Mouse (Mus musculus): Measurements from ENCODE around the gene Pogz. TPM values are rescaled to one million over a fixed set of nuclear protein-coding genes. Genes with fewer than 3 reads are reported as not detected.
"Not testable (repeated sequence)": the region's sequence is repeated elsewhere in the genome, so short reads cannot be mapped to it uniquely, and the experiment has no call there.

The Pogz gene
- total RNA-seq, 4 experiments from 2014 or later: 52.5 to 66.4 (median 60.5) TPM

DNA sequence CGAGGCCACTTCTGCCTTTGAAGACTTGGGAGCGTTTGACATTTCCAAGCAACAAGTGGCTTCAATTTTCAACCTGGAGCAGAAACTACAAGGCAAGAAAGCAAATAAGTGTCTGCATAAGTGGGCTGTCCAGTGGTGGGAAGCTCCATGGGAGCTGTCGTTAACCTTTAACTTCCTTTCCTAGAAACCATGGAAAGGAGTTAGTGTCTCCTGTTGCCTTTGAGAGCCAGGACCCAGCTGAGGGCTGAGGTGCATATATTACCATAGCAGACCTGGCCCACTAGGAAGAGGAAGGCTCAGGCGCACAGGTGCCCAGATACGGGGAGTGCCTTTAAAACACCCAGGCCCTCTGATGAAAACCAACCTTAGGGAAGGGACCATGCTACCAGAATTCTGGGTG lies 4.7 kb upstream of the Pogz start:
- no peak for DNase-seq (ENCODE audit: low spot score in 2 of 2)

DNA sequence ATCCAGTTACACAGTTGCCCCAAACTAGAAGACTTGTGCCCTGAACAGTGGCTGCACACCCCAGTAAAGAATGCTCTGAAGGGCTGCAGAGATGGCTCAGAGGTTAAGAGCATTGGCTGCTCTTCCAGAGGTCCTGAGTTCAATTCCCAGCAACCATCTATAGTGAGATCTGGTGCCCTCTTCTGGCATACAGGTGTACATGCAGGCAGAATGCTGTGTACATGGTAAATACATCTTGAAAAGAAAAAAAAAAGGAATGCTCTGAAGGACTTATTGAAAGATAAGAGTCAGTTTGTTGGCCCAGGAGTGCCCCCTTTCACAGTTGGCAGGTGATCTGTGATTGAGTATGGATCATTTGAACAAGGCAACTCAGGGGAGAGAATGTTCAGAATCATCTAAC lies 4.0 kb upstream of the Pogz start:
- DNase-seq (ENCODE audit: low spot score in 2 of 2): no peak

DNA sequence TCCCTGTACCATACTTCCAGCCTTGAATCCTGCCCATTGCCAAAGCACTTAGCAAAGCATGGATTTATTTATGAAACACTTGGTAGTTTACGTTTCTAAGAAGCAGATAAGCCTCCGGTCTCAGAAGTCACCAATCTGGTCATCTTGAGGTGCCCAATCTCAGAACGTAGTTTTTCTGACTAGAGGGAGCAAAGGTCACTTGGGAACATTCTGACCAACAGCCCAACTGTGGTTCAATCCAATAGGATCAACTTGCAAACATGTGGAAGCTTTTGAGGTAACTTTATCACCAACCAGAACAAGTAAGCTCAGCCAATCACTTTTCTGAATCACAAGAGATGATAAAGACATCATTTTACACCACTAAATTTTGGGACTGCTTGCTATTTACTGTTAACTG lies 2.0 kb upstream of the Pogz start:
- DNase-seq (ENCODE audit: low spot score in 2 of 2): no peak

DNA sequence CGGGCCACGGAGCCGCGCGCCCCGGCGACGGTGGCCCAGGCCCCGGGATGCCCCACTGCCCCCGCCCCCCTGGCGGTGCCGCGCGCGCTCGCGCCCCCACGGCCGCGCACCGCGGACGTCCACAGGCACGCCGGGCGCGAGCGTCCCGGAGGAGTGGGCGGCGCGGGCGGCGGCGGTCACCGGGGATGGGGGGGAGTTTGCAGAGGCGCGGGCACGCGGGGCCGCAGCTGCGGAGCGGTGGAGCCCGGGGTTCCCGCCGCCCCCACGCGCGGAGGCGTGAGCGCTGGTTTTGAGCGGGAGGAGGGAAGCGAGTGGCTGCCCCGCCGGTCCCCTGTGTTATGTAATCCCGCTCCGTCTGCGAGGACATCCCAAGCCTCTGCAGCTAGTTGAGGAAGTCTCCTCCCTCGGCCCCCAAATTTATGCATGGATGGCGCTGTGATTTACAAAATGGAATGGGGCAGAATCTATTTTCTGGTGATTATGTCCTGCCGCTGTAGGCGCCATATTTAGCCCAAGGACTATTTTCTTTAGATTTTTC lies 661 bp downstream of the Pogz start:
- peak; percentile 72 to 92 for DNase-seq (ENCODE audit: low spot score in 2 of 2)

DNA sequence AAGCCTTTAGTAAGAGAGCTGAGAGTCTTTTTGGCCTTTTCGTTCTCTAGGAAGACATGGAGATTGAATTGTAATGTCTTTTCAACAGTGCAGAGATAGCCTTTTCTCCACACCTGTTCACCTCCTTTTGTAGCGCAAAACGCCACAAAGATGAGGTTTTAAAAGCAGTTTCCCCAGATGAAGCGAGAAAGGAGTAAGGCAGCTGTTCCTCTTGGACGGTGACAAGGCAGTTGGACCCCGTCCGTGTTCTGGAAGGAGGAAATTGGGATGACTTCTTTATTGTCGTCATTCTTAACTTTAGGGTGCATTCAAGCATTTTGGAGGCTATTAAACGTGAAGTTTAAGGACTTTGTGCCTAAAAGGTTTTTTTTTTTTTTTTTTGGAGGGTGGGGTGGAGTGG lies 1.3 kb downstream of the Pogz start:
- DNase-seq (ENCODE audit: low spot score in 2 of 2): no peak

DNA sequence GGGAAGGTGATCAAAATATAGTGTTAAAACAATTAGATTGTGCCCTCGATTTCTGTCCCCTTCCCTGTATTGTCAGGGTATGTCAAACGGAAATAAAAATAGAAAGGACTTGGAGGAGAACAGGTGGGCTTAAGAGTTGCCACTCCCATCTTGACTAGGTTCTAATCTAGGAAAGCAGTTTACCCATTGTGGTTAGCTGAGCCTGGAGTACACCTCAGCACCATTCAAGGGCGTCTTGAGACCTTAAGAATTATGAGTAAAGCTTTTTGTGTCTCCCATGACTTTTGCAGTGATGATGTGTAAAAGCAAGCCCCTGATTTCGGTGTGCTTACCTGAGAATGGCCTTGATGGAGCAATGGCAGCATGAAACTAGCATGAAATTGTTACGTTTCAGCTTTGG lies 1.7 kb downstream of the Pogz start:
- DNase-seq (ENCODE audit: low spot score in 2 of 2): no peak

DNA sequence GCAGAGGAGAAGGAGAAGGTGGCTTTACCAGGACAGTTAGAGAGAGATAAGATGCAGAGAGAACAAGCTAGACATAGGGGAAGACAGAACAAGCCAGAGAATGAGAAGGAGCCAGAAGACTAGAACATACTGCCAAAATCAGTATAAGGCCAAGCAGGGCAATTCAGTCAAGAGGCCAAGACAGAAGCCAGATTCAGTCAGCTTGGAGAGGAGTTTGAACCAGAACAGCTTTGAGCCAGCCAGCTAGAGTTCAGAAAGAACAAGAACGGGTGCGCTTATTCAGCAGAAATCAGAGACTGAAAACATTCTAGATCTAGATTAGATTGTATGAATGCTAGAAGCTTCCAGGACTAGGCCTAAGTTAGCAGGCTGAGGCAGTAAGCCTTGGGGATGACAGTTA lies 10.0 kb downstream of the Pogz start:
- no peak for DNase-seq (ENCODE audit: low spot score in 2 of 2)

DNA sequence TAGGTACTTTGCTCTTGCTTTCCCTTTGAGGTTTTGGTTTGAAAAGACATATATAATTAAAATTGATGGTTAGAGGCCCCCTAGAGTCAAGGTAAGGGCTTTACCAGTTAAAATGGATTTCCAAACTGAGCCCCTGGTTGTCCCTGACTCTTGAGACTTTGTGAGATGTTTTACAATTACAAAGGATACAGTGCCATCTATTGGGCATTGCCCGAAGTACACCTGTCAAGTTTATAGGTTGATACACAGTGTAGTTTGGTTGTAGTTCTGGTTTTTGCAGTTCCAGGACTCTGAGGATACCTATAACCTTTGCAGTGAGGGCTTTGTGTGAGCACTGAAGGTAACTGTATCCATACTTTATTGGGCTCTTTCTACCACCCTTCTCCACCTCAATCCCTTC lies 12.0 kb downstream of the Pogz start:
- DNase-seq (ENCODE audit: low spot score in 2 of 2): no peak

DNA sequence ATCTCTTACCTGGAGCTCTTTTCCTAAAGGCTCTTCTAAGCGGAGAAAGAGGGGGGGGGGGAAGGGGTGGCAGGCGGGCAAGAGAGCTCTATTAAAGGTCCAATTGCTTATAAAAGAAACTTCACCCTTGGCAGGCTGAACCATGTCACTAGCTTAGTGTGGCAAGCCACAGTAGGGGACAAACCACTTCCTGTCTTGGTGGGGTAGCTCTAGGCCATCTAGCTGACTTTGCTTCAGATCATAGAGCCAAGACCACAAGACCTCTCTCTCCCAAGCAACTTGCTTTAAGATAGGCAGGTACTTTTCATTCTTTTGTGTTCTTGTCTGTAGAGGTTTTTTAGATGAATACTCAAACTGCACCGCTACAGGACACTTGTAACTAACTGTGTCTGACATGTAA lies 14.4 kb downstream of the Pogz start:
- no peak for DNase-seq (ENCODE audit: low spot score in 2 of 2)

DNA sequence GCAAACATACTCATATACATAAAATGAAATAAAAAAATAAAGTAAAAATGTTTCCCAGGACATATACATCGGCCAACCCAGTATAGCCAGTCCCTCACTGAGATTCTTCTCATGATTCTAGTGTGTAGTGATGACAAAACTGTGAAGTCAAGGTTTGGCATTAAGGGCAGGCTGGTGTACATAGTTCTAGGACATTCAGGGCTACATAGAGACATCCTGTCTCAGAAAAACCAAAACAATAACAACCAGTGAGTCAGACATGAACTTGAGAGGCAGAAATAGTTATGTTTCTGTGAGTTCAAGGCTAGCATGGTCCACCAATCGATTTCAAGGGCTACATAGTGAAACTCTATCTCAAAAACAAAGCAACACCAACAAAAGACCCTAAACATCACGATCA lies 14.8 kb downstream of the Pogz start:
- no peak for DNase-seq (ENCODE audit: low spot score in 2 of 2)

DNA sequence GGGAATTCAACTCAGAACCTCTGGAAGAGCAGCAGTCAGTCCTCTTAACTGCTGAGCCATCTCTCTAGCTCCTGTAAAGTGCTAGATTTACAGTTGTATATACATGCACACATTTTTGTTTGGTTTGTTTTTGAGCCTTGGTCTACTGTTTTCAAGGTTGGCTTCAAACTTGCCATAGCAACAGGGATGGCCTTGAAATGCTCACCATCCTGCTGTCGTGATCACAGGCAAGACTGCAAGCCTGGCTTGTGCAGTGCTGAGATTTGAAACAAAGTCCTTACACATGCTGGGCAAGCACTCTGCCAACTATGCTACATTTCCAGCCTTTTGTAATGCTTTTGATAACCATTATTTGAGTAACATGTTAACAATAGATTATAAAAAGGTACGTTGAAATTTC lies 22.1 kb downstream of the Pogz start:
- no peak for DNase-seq (ENCODE audit: low spot score in 2 of 2)

DNA sequence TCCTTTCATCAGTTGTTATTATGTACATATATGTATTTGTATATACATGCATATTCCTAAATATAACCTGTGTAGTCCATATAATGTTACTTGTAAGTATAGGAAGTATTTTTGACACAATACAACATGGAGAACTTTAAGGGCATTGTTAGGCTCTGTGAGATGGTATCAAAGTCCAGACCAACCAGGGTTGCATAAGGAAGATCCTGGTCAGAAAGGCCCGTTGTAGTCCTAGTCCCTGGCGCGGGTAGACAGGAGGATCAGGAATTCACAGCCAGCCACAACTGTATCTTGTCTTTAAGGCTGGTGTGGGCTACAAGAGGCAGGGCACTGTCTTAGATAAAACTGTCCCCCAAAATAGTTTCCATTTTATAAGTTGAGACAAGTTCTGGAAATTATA lies 31.6 kb downstream of the Pogz start:
- DNase-seq (ENCODE audit: low spot score in 2 of 2): no peak

DNA sequence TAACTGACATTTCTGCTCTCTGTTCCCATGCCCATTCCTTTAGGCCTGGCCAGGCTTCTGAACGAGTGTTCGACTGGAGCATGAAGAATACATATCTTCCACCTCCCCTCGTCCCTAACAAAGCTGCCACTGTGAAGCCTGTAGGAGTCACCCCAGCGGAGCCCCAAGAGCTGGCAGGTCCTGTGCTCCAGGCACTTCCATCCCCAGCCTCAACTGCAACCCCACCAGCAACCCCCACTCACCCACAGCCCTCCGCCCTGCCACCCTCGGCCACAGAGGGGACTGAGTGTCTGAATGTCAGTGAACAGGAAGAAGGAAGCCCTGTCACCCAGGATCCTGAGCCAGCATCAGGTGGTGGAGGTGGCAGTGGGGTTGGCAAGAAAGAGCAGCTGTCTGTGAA lies 41.3 kb downstream of the Pogz start:
- DNase-seq (ENCODE audit: low spot score in 2 of 2): no peak

DNA sequence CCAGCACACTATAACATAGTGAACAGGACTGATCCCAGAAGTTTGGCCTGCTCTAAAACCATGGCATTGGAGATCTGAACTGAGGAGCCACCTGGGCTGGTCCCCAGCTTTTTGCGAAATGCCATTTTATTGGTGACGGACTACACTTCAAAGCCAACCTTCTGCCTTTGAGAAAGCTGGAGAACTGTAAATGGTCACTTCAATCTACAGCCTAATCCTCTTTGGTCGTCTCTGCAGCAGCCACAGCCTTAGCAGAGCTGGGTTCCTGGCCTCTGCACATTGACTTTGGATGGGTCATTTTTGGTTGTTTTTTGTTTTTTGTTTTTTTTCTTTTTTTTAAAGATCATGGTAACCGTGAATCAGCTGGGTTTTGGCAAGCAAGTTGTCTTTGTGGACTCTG lies 44.5 kb downstream of the Pogz start:
- no peak for DNase-seq (ENCODE audit: low spot score in 2 of 2)

DNA sequence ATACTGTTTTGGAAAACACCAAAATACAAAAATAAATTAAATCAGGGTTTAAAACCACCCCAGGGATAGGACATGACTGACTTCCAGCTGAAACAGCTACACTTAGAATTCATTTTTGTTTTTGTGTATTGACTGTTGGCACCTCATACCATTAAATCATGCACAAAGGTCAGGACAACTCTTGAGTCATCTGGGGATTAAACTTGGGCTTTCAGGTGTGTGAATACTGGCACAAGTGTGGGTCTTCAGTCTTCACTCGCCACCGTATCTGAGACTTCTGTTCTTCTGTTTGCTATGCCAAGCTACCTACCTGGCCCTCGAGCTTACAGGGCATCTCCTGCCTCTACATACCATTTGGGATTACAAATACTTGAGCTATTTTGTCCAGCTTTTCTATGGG lies 45.2 kb downstream of the Pogz start:
- no peak for DNase-seq (ENCODE audit: low spot score in 2 of 2)

DNA sequence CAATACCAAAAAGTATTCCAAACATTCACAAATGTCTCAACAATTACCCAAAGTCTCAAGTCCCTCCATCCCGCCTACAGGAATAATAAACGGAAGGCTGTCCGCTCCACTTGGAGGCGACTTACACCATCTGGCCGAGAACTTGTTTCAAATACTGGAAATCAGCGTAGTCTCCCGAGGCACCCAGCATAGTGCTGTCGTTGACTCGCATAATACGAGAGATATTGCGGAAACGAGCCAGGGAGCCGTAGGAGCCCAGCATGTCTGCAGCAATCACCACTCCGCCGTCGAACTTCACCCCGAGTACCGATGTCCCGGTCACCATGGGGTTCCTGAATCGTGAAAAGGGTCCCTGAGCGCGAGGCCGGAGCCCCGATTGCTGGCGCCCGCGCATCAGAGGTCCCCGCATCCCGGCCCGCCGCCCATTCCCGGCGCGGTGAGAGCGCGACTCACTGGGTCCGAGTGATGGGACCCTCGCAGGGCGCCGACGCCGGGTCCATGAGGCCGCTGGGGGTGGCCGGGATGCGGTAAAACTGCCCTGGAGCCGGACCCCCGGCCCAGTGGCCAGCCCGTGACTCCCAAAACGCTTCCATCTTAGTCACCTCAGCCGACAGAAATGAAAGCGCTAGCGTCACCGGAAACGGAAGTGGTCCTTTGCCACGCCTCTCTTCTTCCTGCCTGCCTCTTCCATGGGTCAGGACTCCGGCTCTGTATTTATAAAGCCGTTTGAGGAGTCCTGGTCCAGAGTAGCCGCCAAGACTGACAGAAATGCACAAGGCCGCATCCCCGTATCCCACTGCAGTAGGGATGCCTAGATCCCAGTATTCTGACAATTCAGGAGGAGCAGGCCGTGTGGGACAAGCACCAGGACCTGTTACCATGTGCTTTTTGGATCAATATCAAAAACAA lies 49.2 kb downstream of the Pogz start, which contains the start of gene Psmb4:
Gene Psmb4, minus strand, starts transcription at position 646 of the 909 bp plus-strand sequence.
- peak; percentile 73 to 78 for DNase-seq (ENCODE audit: low spot score in 2 of 2)

DNA sequence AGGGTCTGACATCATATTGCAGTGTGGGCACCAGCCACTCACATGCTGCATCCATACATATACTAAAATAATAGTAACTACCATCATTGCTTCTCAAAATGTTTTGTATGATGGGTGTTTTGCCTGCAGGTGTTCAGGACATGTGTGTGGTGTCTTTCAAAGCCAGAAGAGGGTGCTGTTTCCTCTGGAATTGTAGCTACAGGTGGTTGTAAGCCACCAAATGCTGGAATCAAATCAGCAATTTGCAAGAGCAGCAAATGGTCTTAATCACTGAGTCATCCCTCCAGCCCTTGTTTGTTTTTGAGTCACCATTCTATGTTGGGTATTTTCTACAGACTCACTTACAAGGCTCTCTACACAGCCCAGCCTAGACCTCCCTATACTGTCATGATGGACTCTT lies 51.2 kb downstream of the Pogz start:
- DNase-seq (ENCODE audit: low spot score in 2 of 2): no peak

DNA sequence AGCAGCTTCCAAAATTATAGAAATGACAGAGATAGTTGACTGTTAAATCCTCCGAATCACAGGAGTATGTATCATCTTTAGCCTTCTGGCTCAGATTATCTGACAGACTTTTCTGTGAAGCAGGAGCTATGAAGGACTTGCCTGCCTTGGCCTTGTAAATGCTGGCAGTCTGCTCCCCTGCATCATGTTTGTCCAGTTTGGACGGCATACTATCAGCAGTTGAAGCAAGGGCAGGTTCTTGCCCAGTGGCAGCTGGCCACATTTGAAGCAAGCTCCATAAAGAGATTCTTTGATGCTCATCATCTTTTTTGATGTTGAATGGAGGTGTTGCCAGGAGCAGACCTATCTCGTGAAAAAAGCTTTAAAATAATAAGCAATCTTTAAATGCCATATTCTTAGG lies 56.7 kb downstream of the Pogz start:
- no peak for DNase-seq (ENCODE audit: low spot score in 2 of 2)

DNA sequence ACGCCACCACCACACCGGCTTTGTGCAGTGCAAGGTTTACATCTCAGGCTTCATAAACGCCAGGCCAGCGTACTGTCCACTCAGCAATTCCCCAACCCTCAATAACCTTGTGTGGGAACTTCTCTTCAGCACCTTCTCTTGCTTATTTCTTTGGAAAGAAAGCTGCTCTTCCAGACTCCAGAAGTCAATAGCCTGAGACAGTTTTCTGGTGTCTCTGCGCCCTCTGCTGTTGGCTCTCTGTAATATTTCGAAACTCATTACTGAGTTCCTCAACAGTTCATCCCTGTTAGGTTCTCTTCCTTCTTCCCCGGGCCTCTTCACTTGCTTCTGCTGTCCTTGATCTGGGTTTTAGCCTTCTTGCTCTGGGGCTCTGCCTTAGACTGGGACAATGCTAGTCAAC lies 65.4 kb downstream of the Pogz start:
- DNase-seq (ENCODE audit: low spot score in 2 of 2): no peak

DNA sequence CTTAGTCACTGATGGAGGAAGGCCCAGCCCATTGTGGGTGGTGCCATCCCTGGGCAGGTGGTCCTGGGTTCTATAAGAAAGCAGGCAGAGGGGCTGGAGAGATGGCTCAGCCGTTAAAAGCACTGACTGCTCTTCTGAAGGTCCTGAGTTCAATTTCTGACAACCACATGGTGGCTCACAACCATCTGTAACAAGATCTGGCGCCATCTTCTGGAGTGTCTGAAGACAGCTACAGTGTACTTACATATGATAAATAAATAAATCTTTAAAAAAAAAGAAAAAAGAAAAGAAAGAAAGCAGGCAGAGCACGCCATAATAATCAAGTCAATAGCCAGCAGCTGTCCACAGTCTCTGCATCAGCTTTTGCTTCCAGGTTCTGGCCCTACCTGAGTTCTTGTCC lies 67.4 kb downstream of the Pogz start:
- not testable (repeated sequence) for DNase-seq (ENCODE audit: low spot score in 2 of 2)

DNA sequence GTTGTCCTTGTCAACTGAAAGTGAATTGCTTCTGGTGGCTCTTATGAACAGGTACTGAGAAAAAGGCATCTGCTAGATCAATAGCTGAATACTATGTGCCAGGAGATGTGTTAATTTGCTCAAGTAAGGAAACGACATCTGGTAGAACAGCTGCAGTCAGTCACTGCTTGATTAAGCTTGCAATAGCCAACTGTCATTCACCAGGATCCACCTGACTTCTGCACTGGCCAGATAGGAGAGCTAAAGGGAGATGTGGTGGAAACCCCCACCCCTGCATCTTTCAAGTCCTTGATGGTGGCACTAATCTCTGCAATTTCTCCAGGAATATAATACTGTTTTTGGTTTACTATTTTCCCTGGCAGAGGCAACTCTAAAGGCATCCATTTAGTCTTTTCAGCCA lies 69.1 kb downstream of the Pogz start:
- no peak for DNase-seq (ENCODE audit: low spot score in 2 of 2)

DNA sequence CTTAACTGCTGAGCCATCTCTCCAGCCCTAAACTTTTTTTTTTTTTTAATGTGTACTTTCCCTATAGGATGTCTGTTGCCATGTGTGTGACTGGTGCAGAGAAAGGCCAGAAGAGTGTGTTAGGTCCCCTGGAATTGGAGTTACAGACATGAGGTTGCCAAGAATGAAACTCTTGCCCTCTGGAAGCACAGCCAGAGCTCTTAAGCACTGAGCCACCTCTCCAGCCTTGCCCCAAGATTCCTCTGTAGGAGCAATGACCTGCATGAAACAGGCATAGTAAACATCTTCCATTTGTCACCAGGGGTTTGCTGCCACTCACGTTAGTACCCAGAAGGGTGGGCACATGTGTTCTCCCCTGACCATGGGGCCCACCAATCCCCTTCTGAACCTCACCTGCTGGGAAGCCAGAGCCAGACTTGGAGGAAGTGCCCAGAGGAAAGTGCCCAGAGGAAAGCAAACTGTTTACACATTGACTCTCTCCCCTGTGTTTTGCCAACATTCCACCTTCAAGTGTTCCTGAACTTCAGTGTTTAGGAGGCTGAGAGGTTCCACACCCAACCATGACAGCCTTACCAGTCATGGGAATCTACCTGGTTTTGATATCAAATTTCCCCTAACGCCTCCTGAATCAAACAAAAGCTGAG lies 73.8 kb downstream of the Pogz start:
- DNase-seq (ENCODE audit: low spot score in 2 of 2): no peak

DNA sequence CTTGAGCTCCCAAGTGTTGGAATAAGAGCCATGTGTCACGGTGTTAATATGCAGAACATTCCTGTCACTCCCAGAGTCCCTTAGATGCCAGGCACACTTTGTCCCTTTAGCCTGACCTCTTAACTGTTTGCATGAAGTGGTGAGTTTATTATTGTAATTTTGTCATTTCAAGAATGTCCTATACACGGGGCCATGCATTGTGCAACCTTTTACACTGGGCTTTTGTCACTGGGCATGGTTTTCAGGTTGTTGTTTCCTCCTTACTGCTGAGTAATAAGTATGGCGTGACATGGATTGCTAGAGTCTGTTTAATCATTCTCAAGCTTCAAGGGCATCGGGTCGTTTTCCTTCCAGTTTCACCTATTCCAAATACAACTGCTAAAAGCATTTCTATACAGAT lies 76.4 kb downstream of the Pogz start:
- DNase-seq (ENCODE audit: low spot score in 2 of 2): no peak
